Mouse (Mus musculus): ENCODE measurements around the gene Hsf2bp. TPM values are rescaled to one million over a fixed set of nuclear protein-coding genes. Genes with fewer than 3 reads are reported as not detected.

Gene Hsf2bp
- polyA plus RNA-seq, 1 experiment from 2014 or later: 0.67 TPM

DNA sequence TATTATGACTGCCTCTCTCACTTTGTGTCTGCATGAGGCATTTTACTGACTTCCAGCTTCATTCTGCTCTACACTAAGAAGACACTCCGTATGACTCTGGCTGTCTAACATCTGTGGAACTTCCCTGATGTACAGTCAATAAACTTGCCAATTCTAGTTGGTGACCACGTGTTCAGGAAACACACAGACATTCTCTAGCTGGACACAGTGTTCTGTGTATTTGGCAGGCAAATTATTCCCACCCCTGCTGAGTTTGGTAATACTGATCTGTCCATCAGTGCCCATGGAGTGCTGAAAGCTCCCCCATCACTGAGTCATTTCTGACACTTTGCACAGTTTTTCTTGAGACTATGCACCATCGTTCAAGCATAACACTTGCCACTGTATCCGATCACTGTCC, 56.3 kb downstream of the Hsf2bp start:
- 82% methylated on average over 4 of the region's 4 CpGs for WGBS
- Histone ChIP-seq H3K4me1 (no peaks in the 10 kb centered on the region), H3K27me3 (replicated peaks) (no peaks in the 10 kb centered on the region), H3K9ac (replicated peaks) (no peak overlapping the region), H3K4me2 (no peak overlapping the region), H3K9me3 (replicated peaks) (no peaks in the 10 kb centered on the region), H3K4me3 (replicated peaks) (no peak overlapping the region), H3K27ac (replicated peaks) (no peak overlapping the region), H3K36me3 (no peaks in the 10 kb centered on the region)
- ATAC-seq (ENCODE audit: low FRiP score): no peak

DNA sequence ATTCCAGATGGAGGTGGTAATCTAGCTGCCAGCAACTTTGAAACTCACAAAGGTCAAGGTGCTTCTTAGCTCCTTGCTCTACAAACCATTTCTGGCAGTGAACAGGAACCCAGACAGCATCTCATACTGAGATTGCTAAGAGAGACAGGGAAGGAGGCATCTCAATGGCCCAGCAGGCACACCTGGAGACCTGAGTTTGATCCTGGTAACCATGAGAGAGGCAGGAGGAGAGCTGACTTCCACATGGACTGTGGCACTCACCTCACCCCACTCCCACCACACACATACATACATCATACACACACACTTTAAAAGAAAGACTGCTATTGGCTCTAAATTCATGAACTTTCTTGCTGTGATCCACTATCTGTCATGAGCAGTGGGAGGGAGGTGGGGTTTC, 59.0 kb downstream of the Hsf2bp start:
- no peak overlapping the region for H3K9ac ChIP-seq (replicated peaks)
- no peaks in the 10 kb centered on the region for H3K36me3 ChIP-seq
- no peaks in the 10 kb centered on the region for H3K4me1 ChIP-seq
- no peaks in the 10 kb centered on the region for H3K27me3 ChIP-seq (replicated peaks)
- H3K4me3 ChIP-seq (replicated peaks): no peak overlapping the region
- no peak overlapping the region for H3K4me2 ChIP-seq
- no peaks in the 10 kb centered on the region for H3K9me3 ChIP-seq (replicated peaks)
- no peak overlapping the region for H3K27ac ChIP-seq (replicated peaks)
- ATAC-seq (ENCODE audit: low FRiP score): no peak

DNA sequence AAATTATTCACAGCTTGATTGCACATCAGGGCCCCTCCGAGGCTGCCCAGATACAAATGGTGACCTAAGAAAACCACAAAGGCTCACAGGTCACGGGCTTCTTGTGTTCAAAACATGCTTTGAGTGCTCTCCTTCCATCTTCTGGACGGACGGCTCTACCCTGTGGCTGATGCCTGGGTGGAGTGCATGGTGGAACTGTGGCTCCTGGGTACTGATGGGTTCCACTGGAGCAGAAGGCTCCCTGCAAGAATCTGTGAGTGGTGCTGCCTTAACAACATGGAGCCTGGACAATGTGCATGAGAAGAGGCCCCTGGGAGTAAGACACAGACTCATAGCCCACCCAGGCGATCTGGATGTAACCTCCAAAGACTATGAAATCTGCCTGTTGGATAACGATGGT, 59.6 kb downstream of the Hsf2bp start:
- WGBS: 61% methylated on average over 6 of the region's 6 CpGs
- Histone ChIP-seq H3K27ac (replicated peaks) (no peak overlapping the region), H3K4me1 (no peaks in the 10 kb centered on the region), H3K9me3 (replicated peaks) (no peaks in the 10 kb centered on the region), H3K36me3 (no peaks in the 10 kb centered on the region), H3K27me3 (replicated peaks) (no peaks in the 10 kb centered on the region), H3K4me3 (replicated peaks) (no peak overlapping the region), H3K4me2 (no peak overlapping the region), H3K9ac (replicated peaks) (no peak overlapping the region)
- no peak for ATAC-seq (ENCODE audit: low FRiP score)

DNA sequence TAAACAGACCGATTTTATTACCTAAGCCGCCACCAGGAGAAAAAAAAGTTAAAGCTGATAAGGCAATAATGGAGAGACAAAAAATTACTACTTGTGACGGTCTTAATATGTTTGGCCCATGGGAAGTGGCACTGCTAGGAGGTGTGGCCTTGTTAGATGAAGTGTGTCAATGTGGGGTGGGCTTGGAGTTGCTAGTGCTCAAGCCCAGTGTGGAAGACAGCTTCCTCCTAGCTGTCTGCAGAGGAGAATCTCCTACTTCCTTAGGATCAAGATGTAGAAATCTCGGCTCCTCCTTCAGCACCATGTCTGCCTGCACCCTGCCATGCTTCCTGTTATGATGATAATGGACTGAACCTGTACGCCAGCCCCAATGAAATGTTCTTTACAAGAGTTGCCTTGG, 61.5 kb downstream of the Hsf2bp start:
- Histone ChIP-seq H3K4me3 (replicated peaks) (no peak overlapping the region), H3K9ac (replicated peaks) (no peak overlapping the region), H3K36me3 (no peaks in the 10 kb centered on the region), H3K27ac (replicated peaks) (no peak overlapping the region), H3K4me2 (no peak overlapping the region), H3K9me3 (replicated peaks) (no peaks in the 10 kb centered on the region), H3K27me3 (replicated peaks) (no peaks in the 10 kb centered on the region), H3K4me1 (no peaks in the 10 kb centered on the region)
- no peak for ATAC-seq (ENCODE audit: low FRiP score)
- WGBS: 65% methylated on average over 5 of the region's 5 CpGs

- Histone ChIP-seq H3K36me3 (no peaks in the 10 kb centered on the region), H3K27ac (replicated peaks) (no peak overlapping the region), H3K9ac (replicated peaks) (no peak overlapping the region), H3K9me3 (replicated peaks) (no peaks in the 10 kb centered on the region), H3K4me2 (no peak overlapping the region), H3K27me3 (replicated peaks) (no peaks in the 10 kb centered on the region), H3K4me1 (no peaks in the 10 kb centered on the region), H3K4me3 (replicated peaks) (no peak overlapping the region)
- WGBS: 78% methylated on average over 7 of the region's 7 CpGs
- ATAC-seq (ENCODE audit: low FRiP score): no peak
These were observed 62.4 kb downstream of the Hsf2bp start for GRCm38 (mm10) chr17:31973664-31974230.

DNA sequence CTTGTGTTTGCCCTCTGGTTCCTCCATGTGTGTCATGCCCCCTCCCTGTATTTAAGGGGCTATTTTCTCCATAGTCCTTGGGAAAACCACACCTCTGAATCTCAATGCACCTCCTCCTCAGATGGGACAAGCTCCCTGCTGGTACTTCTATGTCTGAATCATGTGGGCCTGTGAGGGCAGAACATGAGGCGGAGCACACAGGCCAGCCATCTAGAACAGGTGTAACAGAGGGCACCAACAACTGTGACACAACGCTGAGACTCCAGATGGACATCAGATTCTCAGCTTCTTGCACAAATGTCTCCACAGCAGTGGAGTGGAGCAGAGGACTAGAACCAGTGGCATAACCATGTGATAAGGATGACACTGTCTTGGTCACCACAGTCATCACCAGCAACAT, 65.3 kb downstream of the Hsf2bp start:
- no peaks in the 10 kb centered on the region for H3K9me3 ChIP-seq (replicated peaks)
- no peak overlapping the region for H3K4me2 ChIP-seq
- no peak overlapping the region for H3K27ac ChIP-seq (replicated peaks)
- H3K36me3 ChIP-seq: no peaks in the 10 kb centered on the region
- WGBS: 95% methylated on average over 2 of the region's 2 CpGs
- H3K27me3 ChIP-seq (replicated peaks): no peaks in the 10 kb centered on the region
- ATAC-seq (ENCODE audit: low FRiP score): no peak
- no peak overlapping the region for H3K9ac ChIP-seq (replicated peaks)
- H3K4me1 ChIP-seq: no peaks in the 10 kb centered on the region
- H3K4me3 ChIP-seq (replicated peaks): no peak overlapping the region

GRCm38 (mm10) chr17:31968801-31969200, 67.3 kb downstream of the Hsf2bp start:
- H3K27ac ChIP-seq (replicated peaks): no peak overlapping the region
- H3K4me2 ChIP-seq: no peak overlapping the region
- H3K4me3 ChIP-seq (replicated peaks): no peak overlapping the region
- no peaks in the 10 kb centered on the region for H3K36me3 ChIP-seq
- no peaks in the 10 kb centered on the region for H3K4me1 ChIP-seq
- no peak overlapping the region for H3K9ac ChIP-seq (replicated peaks)
- no peak for ATAC-seq (ENCODE audit: low FRiP score)
- no peaks in the 10 kb centered on the region for H3K27me3 ChIP-seq (replicated peaks)
- H3K9me3 ChIP-seq (replicated peaks): no peaks in the 10 kb centered on the region
- 85% methylated on average over 1 of the region's 1 CpGs for WGBS

DNA sequence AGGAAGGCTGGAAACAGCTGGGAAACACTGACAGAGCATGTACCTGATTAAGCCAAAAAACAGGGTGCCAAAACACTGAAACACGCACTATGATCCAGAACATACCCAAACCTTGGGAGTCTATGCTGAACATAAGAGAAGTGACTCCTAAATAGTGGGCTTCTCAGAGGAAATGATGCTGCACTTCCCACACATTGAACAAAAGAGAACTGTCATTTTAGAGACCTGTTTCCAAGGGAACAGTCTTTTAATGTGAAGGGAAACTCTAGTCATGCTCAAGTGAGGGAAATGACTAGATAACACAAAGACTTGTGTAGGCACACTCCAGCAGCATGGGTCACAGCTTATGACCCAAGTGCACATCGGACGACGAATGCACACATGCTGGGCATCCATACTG, 68.8 kb downstream of the Hsf2bp start:
- Histone ChIP-seq H3K27me3 (replicated peaks) (no peaks in the 10 kb centered on the region), H3K36me3 (no peaks in the 10 kb centered on the region), H3K4me2 (no peak overlapping the region), H3K4me1 (no peaks in the 10 kb centered on the region), H3K4me3 (replicated peaks) (no peak overlapping the region), H3K9ac (replicated peaks) (no peak overlapping the region), H3K27ac (replicated peaks) (no peak overlapping the region), H3K9me3 (replicated peaks) (no peaks in the 10 kb centered on the region)
- no peak for ATAC-seq (ENCODE audit: low FRiP score)
- 75% methylated on average over 4 of the region's 4 CpGs for WGBS

- no peaks in the 10 kb centered on the region for H3K4me1 ChIP-seq
- 83% methylated on average over 1 of the region's 1 CpGs for WGBS
- H3K36me3 ChIP-seq: no peaks in the 10 kb centered on the region
- H3K27ac ChIP-seq (replicated peaks): no peak overlapping the region
- H3K9ac ChIP-seq (replicated peaks): no peak overlapping the region
- ATAC-seq (ENCODE audit: low FRiP score): no peak
- no peaks in the 10 kb centered on the region for H3K9me3 ChIP-seq (replicated peaks)
- no peak overlapping the region for H3K4me2 ChIP-seq
- H3K4me3 ChIP-seq (replicated peaks): no peak overlapping the region
- H3K27me3 ChIP-seq (replicated peaks): no peaks in the 10 kb centered on the region
These were observed 69.6 kb downstream of the Hsf2bp start for GRCm38 (mm10) chr17:31966566-31966965.

DNA sequence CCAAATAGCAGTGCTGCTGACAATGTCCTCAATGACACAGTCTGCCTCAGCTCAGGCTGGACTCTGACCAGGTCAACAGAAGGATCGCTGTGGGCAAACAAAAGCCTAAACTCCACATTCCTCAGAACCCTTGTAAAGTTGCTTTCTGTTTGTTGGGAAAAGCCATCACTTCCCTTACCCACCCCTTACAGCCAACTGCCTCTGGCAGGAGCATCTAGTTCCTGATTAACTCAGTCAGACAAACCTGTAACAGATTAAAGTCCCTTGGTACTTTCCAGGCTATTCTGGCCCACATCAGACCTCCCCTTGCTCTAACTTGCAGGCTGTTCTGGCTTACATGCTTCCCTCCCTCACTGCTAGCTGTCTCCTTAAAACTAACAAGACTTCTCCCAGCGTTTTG, 70.5 kb downstream of the Hsf2bp start:
- no peak for ATAC-seq (ENCODE audit: low FRiP score)
- Histone ChIP-seq H3K4me3 (replicated peaks) (no peak overlapping the region), H3K27ac (replicated peaks) (no peak overlapping the region), H3K27me3 (replicated peaks) (no peaks in the 10 kb centered on the region), H3K9me3 (replicated peaks) (no peaks in the 10 kb centered on the region), H3K4me1 (no peaks in the 10 kb centered on the region), H3K36me3 (no peaks in the 10 kb centered on the region), H3K4me2 (no peak overlapping the region), H3K9ac (replicated peaks) (no peak overlapping the region)
- 13% methylated on average over 2 of the region's 2 CpGs for WGBS

DNA sequence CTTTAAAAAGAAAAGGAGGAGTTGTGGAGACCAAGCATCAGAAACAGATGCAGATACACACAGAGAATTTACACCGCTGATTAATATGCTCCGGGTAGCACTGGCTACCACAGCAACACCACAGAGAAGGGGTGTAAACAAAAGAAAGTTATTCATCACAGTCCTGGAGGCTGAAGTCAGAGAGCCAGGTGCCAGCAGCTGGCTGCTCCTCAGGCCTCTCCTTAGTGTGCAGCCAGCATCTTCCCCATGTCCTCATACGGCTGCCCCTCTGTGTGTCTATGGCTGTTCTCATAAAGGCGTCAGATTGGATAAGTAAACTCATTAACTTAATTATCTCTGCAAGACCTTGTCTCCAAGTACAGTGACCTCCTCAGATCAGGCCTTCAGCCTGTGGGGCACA, 73.2 kb downstream of the Hsf2bp start:
- Histone ChIP-seq H3K9ac (replicated peaks) (no peak overlapping the region), H3K27me3 (replicated peaks) (no peaks in the 10 kb centered on the region), H3K4me1 (no peaks in the 10 kb centered on the region), H3K9me3 (replicated peaks) (no peaks in the 10 kb centered on the region), H3K27ac (replicated peaks) (no peak overlapping the region), H3K36me3 (no peaks in the 10 kb centered on the region), H3K4me2 (no peak overlapping the region), H3K4me3 (replicated peaks) (no peak overlapping the region)
- 51% methylated on average over 4 of the region's 4 CpGs for WGBS
- ATAC-seq (ENCODE audit: low FRiP score): no peak

DNA sequence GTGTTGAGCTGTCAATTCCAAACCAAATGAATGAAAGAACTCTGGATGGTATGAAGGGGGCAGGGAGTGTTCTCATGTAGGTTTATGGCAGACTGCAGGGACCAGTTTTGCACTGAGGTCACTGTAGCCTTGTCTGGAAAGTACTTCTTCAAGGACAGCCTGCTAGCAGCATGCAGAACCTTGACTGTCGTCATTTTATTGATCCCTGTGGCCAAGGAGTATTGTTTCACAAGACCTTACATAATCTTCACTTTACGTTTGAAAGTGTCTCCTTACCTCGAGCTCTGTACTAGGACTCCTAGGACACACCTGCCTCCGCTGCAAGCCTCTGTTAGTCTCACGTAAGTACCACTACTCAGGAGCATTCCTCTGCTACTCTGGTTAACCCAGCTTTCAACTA, 73.9 kb downstream of the Hsf2bp start:
- H3K27me3 ChIP-seq (replicated peaks): no peaks in the 10 kb centered on the region
- no peaks in the 10 kb centered on the region for H3K36me3 ChIP-seq
- no peak for ATAC-seq (ENCODE audit: low FRiP score)
- no peak overlapping the region for H3K4me3 ChIP-seq (replicated peaks)
- no peaks in the 10 kb centered on the region for H3K9me3 ChIP-seq (replicated peaks)
- no peak overlapping the region for H3K9ac ChIP-seq (replicated peaks)
- H3K27ac ChIP-seq (replicated peaks): no peak overlapping the region
- no peak overlapping the region for H3K4me2 ChIP-seq
- H3K4me1 ChIP-seq: no peaks in the 10 kb centered on the region
- WGBS: 81% methylated on average over 5 of the region's 5 CpGs

DNA sequence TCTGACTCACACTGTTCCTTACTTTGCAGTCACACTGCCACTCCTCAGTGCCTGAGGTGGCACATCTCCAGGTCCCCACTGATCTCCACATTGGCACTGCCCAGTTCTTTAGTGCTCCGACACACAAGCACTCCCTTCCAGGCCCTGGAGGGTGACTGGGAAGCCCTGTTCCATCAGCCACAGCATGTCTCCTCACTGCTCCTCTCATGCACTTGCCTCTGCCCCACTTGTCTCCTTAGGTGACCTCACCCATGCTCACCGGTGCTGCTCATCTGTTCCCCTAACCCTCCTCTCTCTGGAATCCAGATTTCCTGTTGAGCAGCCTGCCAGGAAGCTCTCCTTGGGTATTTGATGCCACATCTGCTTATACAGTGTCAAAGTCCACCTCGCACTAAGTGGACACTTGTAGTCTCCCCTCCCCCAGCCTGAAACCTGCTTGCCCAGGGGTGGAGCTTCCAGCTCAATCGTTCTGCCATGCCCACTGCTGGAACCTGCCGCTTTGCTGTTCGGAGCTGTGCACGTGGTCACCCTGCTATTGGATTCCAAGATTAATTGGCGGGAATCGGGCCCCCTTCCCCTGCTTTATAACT, 81.5 kb downstream of the Hsf2bp start:
- Histone ChIP-seq H3K36me3 (no peaks in the 10 kb centered on the region), H3K9me3 (replicated peaks) (no peaks in the 10 kb centered on the region), H3K27me3 (replicated peaks) (no peaks in the 10 kb centered on the region), H3K27ac (replicated peaks) (no peak overlapping the region), H3K4me3 (replicated peaks) (no peak overlapping the region), H3K4me2 (no peak overlapping the region), H3K9ac (replicated peaks) (no peak overlapping the region), H3K4me1 (no peaks in the 10 kb centered on the region)
- ATAC-seq (ENCODE audit: low FRiP score): no peak
- WGBS: 91% methylated on average over 9 of the region's 9 CpGs
